Mouse (Mus musculus): ENCODE data around the gene Hba-a1. TPM values are rescaled to one million over a fixed set of nuclear protein-coding genes. Genes with fewer than 3 reads are reported as not detected.

The Hba-a1 gene
- polyA plus RNA-seq, 1 experiment, result 62.4 TPM

Other genes with a start within 250 kb of the Hba-a1 start
- gene Il9r, start 83.2 kb upstream of the Hba-a1 start, polyA plus RNA-seq (2012; rRNA removed), result 0.23 and 0.24 TPM in 2 replicates
- gene Snrnp25, start 78.1 kb upstream of the Hba-a1 start, polyA plus RNA-seq (2012; rRNA removed), result 28.4 and 31.5 TPM in 2 replicates
- gene Rhbdf1, start 61.2 kb upstream of the Hba-a1 start, polyA plus RNA-seq (2012; rRNA removed), result 74.1 and 87.8 TPM in 2 replicates
- gene Mpg, start 57.0 kb upstream of the Hba-a1 start, polyA plus RNA-seq (2012; rRNA removed), result 12.8 and 14.6 TPM in 2 replicates
- gene Nprl3, start 15.8 kb upstream of the Hba-a1 start, polyA plus RNA-seq (2012; rRNA removed), result 61.1 and 70.4 TPM in 2 replicates
- 0.19 TPM in 2 replicates for gene Hba-x, start 7.1 kb upstream of the Hba-a1 start, polyA plus RNA-seq (2012; rRNA removed)
- not detected in 2 replicates for gene Hbq1b, start 3.5 kb downstream of the Hba-a1 start, polyA plus RNA-seq (2012; rRNA removed)
- gene Hba-a2, start 13.0 kb downstream of the Hba-a1 start, polyA plus RNA-seq (2012; rRNA removed), result 173 and 196 TPM in 2 replicates
- gene Hbq1a, start 16.6 kb downstream of the Hba-a1 start, polyA plus RNA-seq (2012; rRNA removed), result not detected in 2 replicates
- 10.0 and 15.0 TPM in 2 replicates for gene Sh3pxd2b, start 64.3 kb downstream of the Hba-a1 start, polyA plus RNA-seq (2012; rRNA removed)
- 18.7 and 21.2 TPM in 2 replicates for gene Ubtd2, start 171.9 kb downstream of the Hba-a1 start, polyA plus RNA-seq (2012; rRNA removed)
- gene Efcab9, start 248.6 kb downstream of the Hba-a1 start, polyA plus RNA-seq (2012; rRNA removed), result 0.76 and 1.3 TPM in 2 replicates
- gene Stk10, start 249.8 kb downstream of the Hba-a1 start, polyA plus RNA-seq (2012; rRNA removed), result 6.2 and 8.5 TPM in 2 replicates

Measured in urinary bladder, adult 2 months (tissue).